Mouse (Mus musculus): ENCODE measurements around the gene 4933406M09Rik. TPM values are rescaled to one million over a fixed set of nuclear protein-coding genes. Genes with fewer than 3 reads are reported as not detected.

The 4933406M09Rik gene
- polyA plus RNA-seq, 1 experiment from 2014 or later, result 0.06 TPM

- TF ChIP-seq CTCF (IDR thresholded peaks at IDR 0.05), result no peak
- TF ChIP-seq EP300 (IDR thresholded peaks at IDR 0.05), result no peak
- ATAC-seq (no peak), DNase-seq (ENCODE audit: low spot score) (no peak)
- H3K27me3 ChIP-seq (replicated peaks; ENCODE audit: insufficient read depth, low read length), result no peaks in the 10 kb centered on the region
- no peak overlapping the region for H3K4me2 ChIP-seq (replicated peaks; ENCODE audit: low read depth, low read length)
- peaks cover 8% of the 10 kb centered on the region; the same call in 1 of the 2 replicates for H3K36me3 ChIP-seq (ENCODE audit: insufficient read depth, low read length)
- no peak overlapping the region for H3K27ac ChIP-seq (ENCODE audit: low read length)
- H3K4me3 ChIP-seq (ENCODE audit: low read depth, low read length), result no peak overlapping the region
- H3K4me1 ChIP-seq (ENCODE audit: insufficient read depth, low read depth, low read length), result no peaks in the 10 kb centered on the region
- H3K9me3 ChIP-seq (ENCODE audit: low read length), result no peaks in the 10 kb centered on the region
- 75% methylated on average over 8 of the region's 8 CpGs for WGBS
- H3K9ac ChIP-seq (replicated peaks; ENCODE audit: low read depth), result no peak overlapping the region
Observed at GRCm38 (mm10) chr1:134342781-134343310, 42.9 kb upstream of the 4933406M09Rik start.

DNA sequence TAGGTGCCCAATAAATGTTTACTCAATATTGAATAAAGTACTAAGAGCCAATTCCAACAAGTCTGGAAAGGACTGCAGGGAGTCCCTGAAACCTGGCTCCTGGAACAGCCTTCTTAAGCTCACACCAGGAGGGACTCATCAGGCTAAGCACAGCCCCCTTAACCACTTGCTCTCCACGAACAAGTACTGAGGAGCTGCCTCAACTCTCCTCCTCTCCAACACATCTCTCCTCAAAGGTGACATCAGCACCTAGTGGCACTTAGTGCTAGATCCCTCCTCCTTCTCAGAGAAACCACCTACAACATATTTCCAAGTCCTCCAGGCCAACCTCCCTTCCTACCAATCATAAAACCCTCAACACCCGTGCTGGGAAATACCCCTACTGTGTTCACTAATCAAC is 42.2 kb upstream of the 4933406M09Rik start:
- TF ChIP-seq CTCF (IDR thresholded peaks at IDR 0.05), result no peak
- no peak for TF ChIP-seq EP300 (IDR thresholded peaks at IDR 0.05)
- Histone ChIP-seq H3K36me3 (ENCODE audit: insufficient read depth, low read length) (peaks cover 10% of the 10 kb centered on the region; the same call in 1 of the 2 replicates), H3K27me3 (replicated peaks; ENCODE audit: insufficient read depth, low read length) (no peaks in the 10 kb centered on the region), H3K4me2 (replicated peaks; ENCODE audit: low read depth, low read length) (no peak overlapping the region), H3K9me3 (ENCODE audit: low read length) (no peaks in the 10 kb centered on the region), H3K27ac (ENCODE audit: low read length) (no peak overlapping the region), H3K4me3 (ENCODE audit: low read depth, low read length) (no peak overlapping the region), H3K9ac (replicated peaks; ENCODE audit: low read depth) (no peak overlapping the region), H3K4me1 (ENCODE audit: insufficient read depth, low read depth, low read length) (no peaks in the 10 kb centered on the region)
- WGBS, result 18% methylated on average over 2 of the region's 2 CpGs
- ATAC-seq (peak; percentile 16; the same call in 1 of the 2 replicates), DNase-seq (ENCODE audit: low spot score) (peak; percentile 41)

GRCm38 (mm10) chr1:134344005-134344950 is 41.5 kb upstream of the 4933406M09Rik start:
- peaks cover 11% of the 10 kb centered on the region; the same call in 1 of the 2 replicates for H3K36me3 ChIP-seq (ENCODE audit: insufficient read depth, low read length)
- H3K27ac ChIP-seq (ENCODE audit: low read length), result no peak overlapping the region
- no peak overlapping the region for H3K9ac ChIP-seq (replicated peaks; ENCODE audit: low read depth)
- H3K4me2 ChIP-seq (replicated peaks; ENCODE audit: low read depth, low read length), result peak overlapping the region; percentile 50
- peak; percentile 97 for ATAC-seq
- no peaks in the 10 kb centered on the region for H3K27me3 ChIP-seq (replicated peaks; ENCODE audit: insufficient read depth, low read length)
- 5% methylated on average over 49 of the region's 54 CpGs for WGBS
- no peaks in the 10 kb centered on the region for H3K4me1 ChIP-seq (ENCODE audit: insufficient read depth, low read depth, low read length)
- peak; percentile 92 for DNase-seq (ENCODE audit: low spot score)
- no peak for TF ChIP-seq EP300 (IDR thresholded peaks at IDR 0.05)
- TF ChIP-seq CTCF (IDR thresholded peaks at IDR 0.05), result no peak
- peak overlapping the region; percentile 12; the same call in 1 of the 2 replicates for H3K4me3 ChIP-seq (ENCODE audit: low read depth, low read length)
- no peaks in the 10 kb centered on the region for H3K9me3 ChIP-seq (ENCODE audit: low read length)

GRCm38 (mm10) chr1:134345075-134345474 is 40.7 kb upstream of the 4933406M09Rik start:
- TF ChIP-seq EP300 (IDR thresholded peaks at IDR 0.05) (no peak), CTCF (IDR thresholded peaks at IDR 0.05) (no peak)
- Histone ChIP-seq H3K36me3 (ENCODE audit: insufficient read depth, low read length) (peaks cover 19% of the 10 kb centered on the region; the same call in 1 of the 2 replicates), H3K9ac (replicated peaks; ENCODE audit: low read depth) (no peak overlapping the region), H3K27me3 (replicated peaks; ENCODE audit: insufficient read depth, low read length) (no peaks in the 10 kb centered on the region), H3K9me3 (ENCODE audit: low read length) (no peaks in the 10 kb centered on the region), H3K4me1 (ENCODE audit: insufficient read depth, low read depth, low read length) (no peaks in the 10 kb centered on the region), H3K27ac (ENCODE audit: low read length) (no peak overlapping the region), H3K4me3 (ENCODE audit: low read depth, low read length) (no peak overlapping the region), H3K4me2 (replicated peaks; ENCODE audit: low read depth, low read length) (peak overlapping the region; percentile 50; the same call in 1 of the 2 replicates)
- 71% methylated on average over 4 of the region's 4 CpGs for WGBS
- peak; percentile 1; the same call in 1 of the 2 replicates for ATAC-seq
- no peak for DNase-seq (ENCODE audit: low spot score)

GRCm38 (mm10) chr1:134347791-134348190 is 37.9 kb upstream of the 4933406M09Rik start:
- Histone ChIP-seq H3K4me3 (ENCODE audit: low read depth, low read length) (no peak overlapping the region), H3K27me3 (replicated peaks; ENCODE audit: insufficient read depth, low read length) (no peaks in the 10 kb centered on the region), H3K4me2 (replicated peaks; ENCODE audit: low read depth, low read length) (no peak overlapping the region), H3K27ac (ENCODE audit: low read length) (no peak overlapping the region), H3K9me3 (ENCODE audit: low read length) (no peaks in the 10 kb centered on the region), H3K9ac (replicated peaks; ENCODE audit: low read depth) (no peak overlapping the region), H3K36me3 (ENCODE audit: insufficient read depth, low read length) (peaks cover 36% of the 10 kb centered on the region), H3K4me1 (ENCODE audit: insufficient read depth, low read depth, low read length) (no peaks in the 10 kb centered on the region)
- no peak for DNase-seq (ENCODE audit: low spot score)
- no peak for ATAC-seq
- 79% methylated on average over 9 of the region's 9 CpGs for WGBS
- TF ChIP-seq EP300 (IDR thresholded peaks at IDR 0.05) (no peak), CTCF (IDR thresholded peaks at IDR 0.05) (no peak)

DNA sequence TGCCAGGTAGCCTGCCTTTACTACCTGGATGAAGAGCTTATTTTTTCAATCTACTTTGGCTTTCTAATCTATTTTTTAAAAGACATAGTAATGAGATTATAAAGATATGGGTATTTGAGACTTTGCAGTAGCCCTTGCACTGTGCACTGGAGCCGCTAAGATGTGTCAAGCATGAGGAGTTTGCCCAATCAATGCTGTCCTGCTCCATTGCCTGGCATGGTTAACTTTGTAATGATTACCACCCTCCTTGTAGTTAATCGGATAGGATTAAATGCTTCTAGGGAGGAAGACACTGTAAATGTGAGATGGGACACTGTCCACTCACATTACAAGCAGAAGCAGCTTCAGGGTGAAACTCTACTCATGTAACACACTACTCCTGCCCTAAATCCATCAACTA is 32.4 kb upstream of the 4933406M09Rik start:
- Histone ChIP-seq H3K27me3 (replicated peaks; ENCODE audit: insufficient read depth, low read length) (no peaks in the 10 kb centered on the region), H3K4me1 (ENCODE audit: insufficient read depth, low read depth, low read length) (no peaks in the 10 kb centered on the region), H3K36me3 (ENCODE audit: insufficient read depth, low read length) (peaks cover 54% of the 10 kb centered on the region), H3K9ac (replicated peaks; ENCODE audit: low read depth) (no peak overlapping the region), H3K4me2 (replicated peaks; ENCODE audit: low read depth, low read length) (no peak overlapping the region), H3K9me3 (ENCODE audit: low read length) (no peaks in the 10 kb centered on the region), H3K27ac (ENCODE audit: low read length) (no peak overlapping the region), H3K4me3 (ENCODE audit: low read depth, low read length) (no peak overlapping the region)
- no peak for DNase-seq (ENCODE audit: low spot score)
- no peak for TF ChIP-seq CTCF (IDR thresholded peaks at IDR 0.05)
- no peak for TF ChIP-seq EP300 (IDR thresholded peaks at IDR 0.05)
- 93% methylated on average over 2 of the region's 2 CpGs for WGBS
- no peak for ATAC-seq
